Mouse (Mus musculus) liver, embryonic 16.5 days (tissue): ENCODE data around the gene Nxnl2. TPM values are rescaled to one million over a fixed set of nuclear protein-coding genes. Genes with fewer than 3 reads are reported as not detected.

Experiments
- ATAC-seq: fragments of 200-750 bp; cut with Nextera tagmentation; 2 replicates; pipeline ENCODE4 v1.8.0; 2017; ENCODE audit warnings: low read depth, mild to moderate bottlenecking, moderate number of reproducible peaks, moderate library complexity
- H3K27ac ChIP-seq: fragments of 300-500 bp; sonication (generic); 2 replicates; pipeline ENCODE4 v1.5.1; 2014; ENCODE audit warnings: mild to moderate bottlenecking, low read length
- H3K27me3 ChIP-seq: fragments of 300-500 bp; sonication (generic); 2 replicates; pipeline ENCODE4 v1.6.1; 2014; ENCODE audit warnings: low read depth, low read length, mixed read lengths; ENCODE audit not compliant: control insufficient read depth, insufficient read depth
- H3K36me3 ChIP-seq: fragments of 300-500 bp; sonication (generic); 2 replicates; pipeline ENCODE4 v1.6.1; 2014; ENCODE audit warnings: mild to moderate bottlenecking; ENCODE audit not compliant: control insufficient read depth, insufficient read depth
- H3K4me1 ChIP-seq: fragments of 300-500 bp; sonication (generic); 2 replicates; pipeline ENCODE4 v1.6.1; 2014; ENCODE audit warnings: low read depth, low read length, mixed read lengths; ENCODE audit not compliant: control insufficient read depth
- H3K4me2 ChIP-seq: fragments of 300-500 bp; sonication (generic); 2 replicates; pipeline ENCODE4 v1.6.1; 2014; ENCODE audit warnings: low read depth, low read length, mixed read lengths
- H3K4me3 ChIP-seq: fragments of 300-500 bp; sonication (generic); 2 replicates; pipeline ENCODE4 v1.5.1; 2014; ENCODE audit warnings: low read depth, mild to moderate bottlenecking, low read length
- H3K9ac ChIP-seq: fragments of 300-500 bp; sonication (generic); 2 replicates; pipeline ENCODE4 v1.6.1; 2014; ENCODE audit warnings: low read depth, low read length
- H3K9me3 ChIP-seq: fragments of 300-500 bp; sonication (generic); replicated peaks from 2 replicates; pipeline ENCODE4 v1.6.1; 2016; ENCODE audit warnings: low read length; ENCODE audit not compliant: control insufficient read depth
- WGBS: fragments of 180-500 bp; shearing (Covaris S2); extraction: QIAGEN DNeasy Blood & Tissue Kit; methylation state at CpG from one replicate; pipeline ENCODE4 v1.1.7; 2014; ENCODE audit not compliant: insufficient replicate concordance; 5-methylcytosine and 5-hydroxymethylcytosine counted together
- microRNA-seq: library from miRNA; unstranded; fragments of <30 nt; microRNA quantifications from one replicate; pipeline ENCODE4, GENCODE M21; 2016
- polyA plus RNA-seq: library from polyadenylated mRNA; unstranded; fragments of >200 nt; fragmentation: Nextera tagmentation; extraction: Ambion mirVana; gene quantifications from 2 replicates; pipeline ENCODE4 v1.2.1, GENCODE M21; 2015

Gene Nxnl2
- polyA plus RNA-seq, 1 experiment from 2014 or later = 0.19 TPM

- Histone ChIP-seq H3K9me3 (no peaks in the 10 kb centered on the region), H3K27me3 (no peaks in the 10 kb centered on the region), H3K4me1 (no peaks in the 10 kb centered on the region), H3K9ac (no peak overlapping the region), H3K27ac (no peak overlapping the region), H3K36me3 (no peaks in the 10 kb centered on the region), H3K4me3 (no peak overlapping the region), H3K4me2 (no peak overlapping the region)
- ATAC-seq = no peak
- 61% methylated on average over 18 of the region's 18 CpGs for WGBS
Observed at GRCm38 (mm10) chr13:51208378-51209100, 37.7 kb downstream of the Nxnl2 start.

DNA sequence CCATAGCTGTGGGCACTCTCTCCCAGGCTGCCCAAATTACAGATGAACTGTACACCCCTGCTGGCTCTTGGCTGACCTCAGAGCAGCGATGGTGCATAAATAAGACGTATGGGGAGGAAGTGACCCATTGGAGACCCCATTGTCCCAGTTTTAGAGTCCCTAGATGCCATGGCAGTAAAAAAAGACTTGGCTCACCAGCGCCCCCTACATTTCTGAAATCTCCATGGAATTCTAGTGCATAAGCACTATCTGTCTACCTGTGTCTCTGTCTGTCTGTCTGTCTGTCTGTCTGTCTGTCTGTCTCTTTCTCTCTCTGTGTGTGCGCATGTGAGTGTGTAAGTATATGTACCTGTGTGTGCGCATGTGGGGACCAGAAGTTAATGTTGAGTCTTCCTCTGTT, 39.8 kb downstream of the Nxnl2 start:
- Histone ChIP-seq H3K9me3 (no peaks in the 10 kb centered on the region), H3K4me1 (no peaks in the 10 kb centered on the region), H3K27me3 (no peaks in the 10 kb centered on the region), H3K4me2 (no peak overlapping the region), H3K9ac (no peak overlapping the region), H3K4me3 (no peak overlapping the region), H3K27ac (no peak overlapping the region), H3K36me3 (no peaks in the 10 kb centered on the region)
- no peak for ATAC-seq
- 50% methylated on average over 5 of the region's 5 CpGs for WGBS

DNA sequence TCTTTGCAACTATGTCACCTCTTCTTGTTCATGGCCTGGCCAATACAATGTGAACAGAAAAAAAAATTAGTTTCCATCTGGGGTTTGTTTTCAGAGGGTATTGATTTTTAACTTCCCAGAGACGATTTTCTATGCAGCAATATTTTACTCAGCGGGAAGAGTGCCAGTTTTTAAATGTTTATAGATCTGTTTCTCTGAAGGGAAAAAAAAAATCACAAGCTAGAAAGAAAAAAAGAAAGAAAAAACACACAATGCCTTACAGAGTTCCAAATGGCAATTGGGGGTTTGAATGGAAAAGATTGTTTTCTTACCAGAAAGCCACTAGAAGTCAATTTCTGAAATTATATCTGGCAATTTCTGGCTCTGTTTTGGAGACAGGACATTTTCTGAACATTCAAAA, 43.9 kb downstream of the Nxnl2 start:
- Histone ChIP-seq H3K36me3 (no peaks in the 10 kb centered on the region), H3K9me3 (no peaks in the 10 kb centered on the region), H3K4me3 (no peak overlapping the region), H3K27ac (no peak overlapping the region), H3K27me3 (no peaks in the 10 kb centered on the region), H3K9ac (no peak overlapping the region), H3K4me2 (no peak overlapping the region), H3K4me1 (no peaks in the 10 kb centered on the region)
- no peak for ATAC-seq
- WGBS = 42% methylated on average over 2 of the region's 2 CpGs

GRCm38 (mm10) chr13:51220897-51221296, 50.1 kb downstream of the Nxnl2 start:
- H3K4me3 ChIP-seq = no peak overlapping the region
- H3K4me2 ChIP-seq = no peak overlapping the region
- H3K27me3 ChIP-seq = no peaks in the 10 kb centered on the region
- no peaks in the 10 kb centered on the region for H3K4me1 ChIP-seq
- ATAC-seq = no peak
- WGBS = 60% methylated on average over 4 of the region's 4 CpGs
- H3K9me3 ChIP-seq = no peaks in the 10 kb centered on the region
- no peak overlapping the region for H3K27ac ChIP-seq
- H3K36me3 ChIP-seq = no peaks in the 10 kb centered on the region
- H3K9ac ChIP-seq = no peak overlapping the region

DNA sequence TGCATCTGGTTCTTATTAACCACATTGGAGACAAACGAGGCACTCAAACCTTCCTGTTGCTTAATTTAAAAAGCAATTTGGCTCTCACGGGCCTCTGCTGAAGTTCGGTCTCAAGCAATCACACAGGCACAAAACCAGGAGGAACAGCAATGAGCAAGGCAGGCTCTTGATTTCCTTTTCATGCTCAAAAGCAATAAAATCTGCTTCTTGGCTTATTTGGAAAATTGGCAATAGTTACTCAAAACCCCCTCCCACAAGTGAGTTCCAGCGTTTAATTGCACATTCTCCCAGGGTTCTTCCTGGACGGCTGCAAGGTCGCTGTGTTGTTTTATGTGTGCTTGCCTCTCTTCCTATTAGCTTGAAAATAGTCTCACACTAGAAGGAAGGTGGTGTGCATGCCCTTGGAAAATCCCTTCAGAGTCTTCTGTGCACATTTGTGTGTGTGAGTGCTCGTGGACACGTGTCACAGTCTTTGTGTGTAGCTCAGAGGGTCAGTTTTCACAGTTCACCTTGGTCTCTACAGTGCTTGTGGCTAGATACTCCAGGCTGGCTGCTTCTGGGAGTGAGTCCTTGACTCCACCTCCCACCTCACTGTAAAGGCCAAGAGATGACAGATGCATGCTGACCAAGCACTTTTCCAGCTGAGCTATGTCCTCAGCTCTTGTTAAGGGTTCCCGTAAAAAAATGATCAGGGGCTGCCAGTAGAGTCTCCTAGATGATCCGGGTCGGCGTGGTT, 50.8 kb downstream of the Nxnl2 start:
- H3K9me3 ChIP-seq = no peaks in the 10 kb centered on the region
- H3K4me3 ChIP-seq = no peak overlapping the region
- no peak overlapping the region for H3K27ac ChIP-seq
- H3K27me3 ChIP-seq = no peaks in the 10 kb centered on the region
- H3K4me2 ChIP-seq = no peak overlapping the region
- H3K36me3 ChIP-seq = no peaks in the 10 kb centered on the region
- 60% methylated on average over 12 of the region's 12 CpGs for WGBS
- H3K4me1 ChIP-seq = no peaks in the 10 kb centered on the region
- no peak overlapping the region for H3K9ac ChIP-seq
- ATAC-seq = no peak

Small RNA genes lying within 50 kb of the gene (microRNA-seq; reads per million reads assigned to microRNA genes)
- not detected for gene Gm44341

Other genes starting within 250 kb of the Nxnl2 start
- gene Spin1, start 70.1 kb upstream of the Nxnl2 start, polyA plus RNA-seq = 9.7 and 10.4 TPM in 2 replicates
- gene S1pr3, start 237.6 kb downstream of the Nxnl2 start, polyA plus RNA-seq = 1.2 and 1.5 TPM in 2 replicates